ENCODE assay signal across 8 mouse cellular contexts in the genomic region with DNA sequence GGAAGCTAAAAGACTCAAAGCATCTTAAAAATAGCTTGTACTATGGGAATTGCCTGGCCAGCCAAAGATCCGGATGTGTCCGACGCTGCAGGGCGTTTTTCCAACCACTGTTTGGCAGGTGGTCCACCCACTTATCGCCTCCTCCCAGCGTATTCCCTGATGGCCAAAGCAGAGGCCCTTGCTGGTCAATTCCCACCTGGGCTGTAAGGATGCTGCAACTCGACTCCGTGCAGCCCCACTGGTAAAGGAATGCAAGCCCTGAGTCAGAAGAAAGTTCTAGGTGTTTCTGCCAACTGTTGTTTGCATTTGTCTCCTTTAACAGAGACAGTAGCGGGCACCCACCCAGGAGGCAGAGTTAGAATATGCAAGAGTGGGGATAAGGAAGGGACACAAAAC. TPM values are rescaled to one million over a fixed set of nuclear protein-coding genes. Genes with fewer than 3 reads are reported as not detected.
DNase-seq lines count a peak whose midpoint lies in the region; ATAC-seq and TF ChIP-seq lines count a peak whose summit lies in the region.

No protein-coding gene starts in this region.

- peak; percentile 31 for DNase-seq in embryonic facial prominence, embryonic 14.5 days (ENCODE audit: low spot score)
- no peak for DNase-seq in kidney, postnatal 0 days (ENCODE audit: low spot score)
- DNase-seq in lung, postnatal 10 days: peak; percentile 60
- DNase-seq in cerebellum, postnatal 4 days (ENCODE audit: low spot score in 2 of 2): no peak
- no peak for DNase-seq in thymus, postnatal 10 days (ENCODE audit: low spot score in 2 of 2)

- H3K36me3 ChIP-seq in E14TG2a.4 (ENCODE audit: insufficient read depth, low read length): no peaks in the 10 kb centered on the region
- no peaks in the 10 kb centered on the region for H3K36me3 ChIP-seq in embryonic facial prominence, embryonic 14.5 days (ENCODE audit: control insufficient read depth, insufficient read depth, low read length)
- H3K36me3 ChIP-seq in heart, embryonic 14.5 days (ENCODE audit: control insufficient read depth, insufficient read depth, low read length): no peaks in the 10 kb centered on the region
- H3K36me3 ChIP-seq in kidney, postnatal 0 days (ENCODE audit: insufficient read depth, low read length): no peaks in the 10 kb centered on the region
- H3K36me3 ChIP-seq in stomach, embryonic 16.5 days (ENCODE audit: control insufficient read depth, insufficient read depth, low read length): no peaks in the 10 kb centered on the region

- 6% methylated on average over 8 of the region's 9 CpGs for WGBS in embryonic facial prominence, embryonic 14.5 days
- 21% methylated on average over 9 of the region's 9 CpGs for WGBS in heart, embryonic 14.5 days
- WGBS in kidney, postnatal 0 days: 8% methylated on average over 9 of the region's 9 CpGs
- WGBS in stomach, embryonic 16.5 days: 29% methylated on average over 9 of the region's 9 CpGs

- H3K9me3 ChIP-seq in E14TG2a.4 (ENCODE audit: low read length): no peaks in the 10 kb centered on the region
- no peaks in the 10 kb centered on the region for H3K9me3 ChIP-seq in embryonic facial prominence, embryonic 14.5 days (ENCODE audit: control insufficient read depth, low read length)
- no peaks in the 10 kb centered on the region for H3K9me3 ChIP-seq in heart, embryonic 14.5 days (ENCODE audit: control insufficient read depth, low read length)
- no peaks in the 10 kb centered on the region for H3K9me3 ChIP-seq in kidney, postnatal 0 days (replicated peaks; ENCODE audit: low read length)
- no peaks in the 10 kb centered on the region for H3K9me3 ChIP-seq in stomach, embryonic 16.5 days (replicated peaks; ENCODE audit: control insufficient read depth, low read length)

- H3K4me1 ChIP-seq in E14TG2a.4 (replicated peaks; ENCODE audit: low read depth, low read length): peaks cover 17% of the 10 kb centered on the region
- H3K4me1 ChIP-seq in embryonic facial prominence, embryonic 14.5 days (ENCODE audit: control insufficient read depth, insufficient read depth, low read length): peaks cover 21% of the 10 kb centered on the region
- peaks cover 15 to 27% of the 10 kb centered on the region in 2 experiments for H3K4me1 ChIP-seq in heart, embryonic 14.5 days (ENCODE audit: control insufficient read depth in 2 of 2, insufficient read depth in 2 of 2, low read length in 2 of 2)
- H3K4me1 ChIP-seq in kidney, postnatal 0 days (replicated peaks; ENCODE audit: insufficient read depth, low read length): peaks cover 19% of the 10 kb centered on the region
- H3K4me1 ChIP-seq in stomach, embryonic 16.5 days (ENCODE audit: control insufficient read depth, insufficient read depth, low read length): peaks cover 22% of the 10 kb centered on the region

- H3K27ac ChIP-seq in embryonic facial prominence, embryonic 14.5 days (replicated peaks; ENCODE audit: low read depth, low read length): peak overlapping the region; percentile 71; the same call in 1 of the 2 replicates
- H3K27ac ChIP-seq in heart, embryonic 14.5 days (replicated peaks in 1 of 2; ENCODE audit: control insufficient read depth in 1 of 2, insufficient read depth in 1 of 2, low read depth in 2 of 2, low read length in 2 of 2): peak overlapping the region in 1 of 2 experiments; percentile 19; a peak in 1 of 4 replicates
- H3K27ac ChIP-seq in kidney, postnatal 0 days: peak overlapping the region; percentile 91
- no peak overlapping the region for H3K27ac ChIP-seq in stomach, embryonic 16.5 days (ENCODE audit: low read length)

- H3K27me3 ChIP-seq in E14TG2a.4 (ENCODE audit: insufficient read depth, low read length): peaks cover 65% of the 10 kb centered on the region
- peaks cover 11% of the 10 kb centered on the region for H3K27me3 ChIP-seq in embryonic facial prominence, embryonic 14.5 days (replicated peaks; ENCODE audit: control insufficient read depth, insufficient read depth, low read length)
- peaks cover 27% of the 10 kb centered on the region for H3K27me3 ChIP-seq in heart, embryonic 14.5 days (ENCODE audit: control insufficient read depth, insufficient read depth, low read length)
- H3K27me3 ChIP-seq in kidney, postnatal 0 days (ENCODE audit: insufficient read depth, low read length): no peaks in the 10 kb centered on the region
- H3K27me3 ChIP-seq in stomach, embryonic 16.5 days (ENCODE audit: control insufficient read depth, insufficient read depth, low read length): peaks cover 8% of the 10 kb centered on the region

- TF ChIP-seq CTCF in E14TG2a.4 (conservative IDR thresholded peaks at IDR 0.05; ENCODE audit: low read length): no peak
- no peak for TF ChIP-seq CTCF in kidney, postnatal 0 days (IDR thresholded peaks at IDR 0.05; ENCODE audit: low read depth)

- H3K4me2 ChIP-seq in embryonic facial prominence, embryonic 14.5 days (ENCODE audit: low read depth, low read length): peak overlapping the region; percentile 93
- peak overlapping the region; percentile 92 for H3K4me2 ChIP-seq in heart, embryonic 14.5 days (ENCODE audit: low read length)
- H3K4me2 ChIP-seq in kidney, postnatal 0 days (ENCODE audit: low read length): peak overlapping the region; percentile 92
- peak overlapping the region; percentile 84 for H3K4me2 ChIP-seq in stomach, embryonic 16.5 days (ENCODE audit: low read depth, low read length)

- ATAC-seq in embryonic facial prominence, embryonic 14.5 days (ENCODE audit: low read depth): no peak
- no peak for ATAC-seq in heart, embryonic 14.5 days (ENCODE audit: insufficient number of reproducible peaks, insufficient read depth, low FRiP score, low read depth)
- no peak for ATAC-seq in kidney, postnatal 0 days (replicated peaks; ENCODE audit: low FRiP score, low read depth)
- ATAC-seq in stomach, embryonic 16.5 days (ENCODE audit: insufficient read depth, low FRiP score): no peak

- peak overlapping the region; percentile 80 for H3K9ac ChIP-seq in embryonic facial prominence, embryonic 14.5 days (ENCODE audit: low read depth, low read length)
- H3K9ac ChIP-seq in heart, embryonic 14.5 days (ENCODE audit: low read length): peak overlapping the region; percentile 73; the same call in 1 of the 2 replicates
- peak overlapping the region; percentile 82 for H3K9ac ChIP-seq in kidney, postnatal 0 days (ENCODE audit: low read depth, low read length)
- H3K9ac ChIP-seq in stomach, embryonic 16.5 days (ENCODE audit: low read length): peak overlapping the region; percentile 78

- peak overlapping the region; percentile 81 for H3K4me3 ChIP-seq in E14TG2a.4 (replicated peaks; ENCODE audit: low read length)
- peak overlapping the region; percentile 64 for H3K4me3 ChIP-seq in embryonic facial prominence, embryonic 14.5 days (ENCODE audit: low read depth, low read length)
- H3K4me3 ChIP-seq in heart, embryonic 14.5 days (ENCODE audit: control insufficient read depth in 1 of 2, insufficient read depth in 1 of 2, low read depth in 1 of 2, low read length in 2 of 2): peak overlapping the region; percentile 58 to 61; a peak in 3 of 4 replicates
- peak overlapping the region; percentile 61 for H3K4me3 ChIP-seq in kidney, postnatal 0 days (replicated peaks; ENCODE audit: low read depth, low read length)
- H3K4me3 ChIP-seq in stomach, embryonic 16.5 days (replicated peaks; ENCODE audit: low read length): peak overlapping the region; percentile 50

RNA-seq across cellular contexts. Expression of a gene that starts 1.5 kb away (rescaled TPM):
- 6.1 and 7.1 TPM in 2 replicates for polyA plus RNA-seq in embryonic facial prominence, embryonic 14.5 days (2014; fragmentation: Nextera tagmentation; extraction: Ambion mirVana)
- 0.91 and 1.2 TPM in 2 replicates for polyA plus RNA-seq in heart, embryonic 14.5 days (2014; fragmentation: Nextera tagmentation; extraction: Ambion mirVana)
- 16.2 and 16.4 TPM in 2 replicates for polyA plus RNA-seq in kidney, postnatal 0 days (2015; fragmentation: Nextera tagmentation; extraction: Ambion mirVana)
- polyA plus RNA-seq in stomach, embryonic 16.5 days (2015; fragmentation: Nextera tagmentation; extraction: Ambion mirVana): 1.8 and 1.9 TPM in 2 replicates

RNA-seq across cellular contexts. Expression of a gene that starts 27.9 kb away (rescaled TPM):
- polyA plus RNA-seq in embryonic facial prominence, embryonic 14.5 days (2014; fragmentation: Nextera tagmentation; extraction: Ambion mirVana): 120 and 138 TPM in 2 replicates
- 189 and 209 TPM in 2 replicates for polyA plus RNA-seq in heart, embryonic 14.5 days (2014; fragmentation: Nextera tagmentation; extraction: Ambion mirVana)
- 101 and 136 TPM in 2 replicates for polyA plus RNA-seq in kidney, postnatal 0 days (2015; fragmentation: Nextera tagmentation; extraction: Ambion mirVana)
- polyA plus RNA-seq in stomach, embryonic 16.5 days (2015; fragmentation: Nextera tagmentation; extraction: Ambion mirVana): 139 and 145 TPM in 2 replicates

RNA-seq across cellular contexts. Expression of a gene that starts 29.0 kb away (rescaled TPM):
- 12.1 and 16.3 TPM in 2 replicates for polyA plus RNA-seq in embryonic facial prominence, embryonic 14.5 days (2014; fragmentation: Nextera tagmentation; extraction: Ambion mirVana)
- 22.3 and 23.8 TPM in 2 replicates for polyA plus RNA-seq in heart, embryonic 14.5 days (2014; fragmentation: Nextera tagmentation; extraction: Ambion mirVana)
- 15.4 and 17.2 TPM in 2 replicates for polyA plus RNA-seq in kidney, postnatal 0 days (2015; fragmentation: Nextera tagmentation; extraction: Ambion mirVana)
- polyA plus RNA-seq in stomach, embryonic 16.5 days (2015; fragmentation: Nextera tagmentation; extraction: Ambion mirVana): 12.8 TPM in 2 replicates

Comparison
In these comparisons a context has a peak if more than half of its experiments do, and no peak if none do; other contexts are left out.
1. DNase-seq: peak in embryonic facial prominence, embryonic 14.5 days (single experiment) and lung, postnatal 10 days (single experiment); none in kidney, postnatal 0 days (single experiment), cerebellum, postnatal 4 days (0 of 2) and thymus, postnatal 10 days (0 of 2).
2. Peak in every context shown above with its lines, with median percentiles within 50 percentile points of each other: H3K4me3 ChIP-seq, H3K4me2 ChIP-seq and H3K9ac ChIP-seq.